Mouse (Mus musculus) ovary, postnatal 36 days (tissue): Measurements from ENCODE around the gene Uqcr11.

Source experiments
- DNase-seq: peaks from one replicate; pipeline ENCODE4 v3.0.0; 2022; ENCODE audit warnings: low spot score, mixed read lengths

Uqcr11 gene

GRCm38 (mm10) chr10:80399191-80399972 is 7.2 kb downstream of the Uqcr11 start, which contains the start of gene Mbd3:
TSS of gene Mbd3 (minus strand) at chr10:80399550.
- DNase-seq = peak; percentile 99

- peak; percentile 98 for DNase-seq
Measured at GRCm38 (mm10) chr10:80398719-80399190, 7.9 kb downstream of the Uqcr11 start.

- DNase-seq = no peak
Measured at GRCm38 (mm10) chr10:80398174-80398535, 8.5 kb downstream of the Uqcr11 start.

GRCm38 (mm10) chr10:80397524-80398173 is 9.0 kb downstream of the Uqcr11 start:
- no peak for DNase-seq

GRCm38 (mm10) chr10:80396822-80397523 is 9.7 kb downstream of the Uqcr11 start:
- no peak for DNase-seq

- DNase-seq = no peak
Measured at GRCm38 (mm10) chr10:80395025-80395627, 11.5 kb downstream of the Uqcr11 start.

GRCm38 (mm10) chr10:80392687-80393086 is 13.9 kb downstream of the Uqcr11 start:
- no peak for DNase-seq

- DNase-seq = no peak
Measured at GRCm38 (mm10) chr10:80390697-80391096, 15.9 kb downstream of the Uqcr11 start.

GRCm38 (mm10) chr10:80389185-80389708 is 17.4 kb downstream of the Uqcr11 start:
- no peak for DNase-seq

GRCm38 (mm10) chr10:80388731-80389130 is 17.9 kb downstream of the Uqcr11 start:
- DNase-seq = no peak

- DNase-seq = peak; percentile 91
Measured at GRCm38 (mm10) chr10:80387522-80387959, 19.1 kb downstream of the Uqcr11 start, which contains the start of gene Mex3d. TSS of gene Mex3d (minus strand) at chr10:80387659.

GRCm38 (mm10) chr10:80386735-80387471 is 19.7 kb downstream of the Uqcr11 start:
- DNase-seq = peak; percentile 47

- DNase-seq = peak; percentile 54
Measured at GRCm38 (mm10) chr10:80385811-80386734, 20.6 kb downstream of the Uqcr11 start.

- no peak for DNase-seq
Measured at GRCm38 (mm10) chr10:80385310-80385709, 21.3 kb downstream of the Uqcr11 start.

GRCm38 (mm10) chr10:80384709-80385108 is 21.9 kb downstream of the Uqcr11 start:
- no peak for DNase-seq

GRCm38 (mm10) chr10:80384115-80384639 is 22.5 kb downstream of the Uqcr11 start:
- DNase-seq = no peak

- DNase-seq = no peak
Measured at GRCm38 (mm10) chr10:80383431-80383830, 23.2 kb downstream of the Uqcr11 start.

GRCm38 (mm10) chr10:80382641-80383365 is 23.8 kb downstream of the Uqcr11 start:
- no peak for DNase-seq

GRCm38 (mm10) chr10:80377716-80378115 is 28.9 kb downstream of the Uqcr11 start:
- no peak for DNase-seq
